Comparison of ENCODE assay signal across 8 mouse cellular contexts in genomic region chr8:11728482-11729295, GRCm38 (mm10). TPM values are rescaled to one million over a fixed set of nuclear protein-coding genes. Genes with fewer than 3 reads are reported as not detected.
DNase-seq lines count a peak whose midpoint lies in the region; ATAC-seq and TF ChIP-seq lines count a peak whose summit lies in the region.

No protein-coding gene starts in this region.

- H3K4me2 ChIP-seq in kidney, postnatal 0 days (ENCODE audit: low read length), result peak overlapping the region; percentile 97
- peak overlapping the region; percentile 70 for H3K4me2 ChIP-seq in liver, postnatal 0 days (ENCODE audit: low read depth, low read length)

- no peak overlapping the region for H3K27ac ChIP-seq in kidney, postnatal 0 days
- H3K27ac ChIP-seq in liver, postnatal 0 days (ENCODE audit: low read depth), result peak overlapping the region; percentile 95
- no peak overlapping the region for H3K27ac ChIP-seq in small intestine, adult 2 months (ENCODE audit: insufficient read depth, low read depth, low read length)

- no peak for TF ChIP-seq CTCF in kidney, postnatal 0 days (IDR thresholded peaks at IDR 0.05; ENCODE audit: low read depth)
- no peak for TF ChIP-seq CTCF in liver, postnatal 0 days (IDR thresholded peaks at IDR 0.05; ENCODE audit: low read depth)
- TF ChIP-seq CTCF in small intestine, adult 2 months (IDR thresholded peaks at IDR 0.05; ENCODE audit: extremely low read depth, insufficient read length, insufficient replicate concordance, low read depth, low read length), result no peak

- DNase-seq in adrenal gland, postnatal 10 days, result peak; percentile 14
- DNase-seq in adrenal gland, adult 18-20 months (ENCODE audit: low spot score in 2 of 2), result no peak
- peak; percentile 64 for DNase-seq in cerebellum, adult 9-11 months
- peak; percentile 35 to 40 for DNase-seq in frontal cortex, postnatal 14 days (ENCODE audit: low spot score in 2 of 2)
- peak; percentile 35 for DNase-seq in kidney, postnatal 0 days (ENCODE audit: low spot score)
- peak; percentile 64 for DNase-seq in liver, postnatal 0 days
- DNase-seq in thymus, adult 18-20 months, result no peak

- H3K4me1 ChIP-seq in kidney, postnatal 0 days (replicated peaks; ENCODE audit: insufficient read depth, low read length), result no peaks in the 10 kb centered on the region
- H3K4me1 ChIP-seq in liver, postnatal 0 days (ENCODE audit: insufficient read depth), result peaks cover 9% of the 10 kb centered on the region; the same call in 1 of the 2 replicates
- H3K4me1 ChIP-seq in small intestine, adult 2 months (ENCODE audit: control insufficient read depth, insufficient read depth, insufficient read length, low read length), result peaks cover 5% of the 10 kb centered on the region

- peak overlapping the region; percentile 59 for H3K4me3 ChIP-seq in kidney, postnatal 0 days (replicated peaks; ENCODE audit: low read depth, low read length)
- peak overlapping the region; percentile 57 for H3K4me3 ChIP-seq in liver, postnatal 0 days (ENCODE audit: low read depth, low read length)
- peak overlapping the region; percentile 58 for H3K4me3 ChIP-seq in small intestine, adult 2 months (ENCODE audit: low read depth, low read length)

- 2% methylated on average over 54 of the region's 61 CpGs for WGBS in kidney, postnatal 0 days
- 5% methylated on average over 53 of the region's 61 CpGs for WGBS in liver, postnatal 0 days (ENCODE audit: insufficient replicate concordance)
- WGBS in small intestine, adult 2 months, result 2% methylated on average over 61 of the region's 61 CpGs

- peaks cover 36% of the 10 kb centered on the region for H3K27me3 ChIP-seq in kidney, postnatal 0 days (ENCODE audit: insufficient read depth, low read length)
- peaks cover 31% of the 10 kb centered on the region for H3K27me3 ChIP-seq in liver, postnatal 0 days (ENCODE audit: insufficient read depth, low read length)
- peaks cover 44% of the 10 kb centered on the region for H3K27me3 ChIP-seq in small intestine, adult 2 months (ENCODE audit: control insufficient read depth, insufficient read depth, low read length)

- no peaks in the 10 kb centered on the region for H3K9me3 ChIP-seq in kidney, postnatal 0 days (replicated peaks; ENCODE audit: low read length)
- H3K9me3 ChIP-seq in liver, postnatal 0 days (ENCODE audit: low read length), result no peaks in the 10 kb centered on the region

- TF ChIP-seq POLR2A in small intestine, adult 2 months (IDR thresholded peaks at IDR 0.05; ENCODE audit: low read depth, low read length), result no peak

- TF ChIP-seq EP300 in liver, postnatal 0 days (IDR thresholded peaks at IDR 0.05; ENCODE audit: low read depth), result no peak

- no peak for ATAC-seq in kidney, postnatal 0 days (replicated peaks; ENCODE audit: low FRiP score, low read depth)
- peak; percentile 76 for ATAC-seq in liver, postnatal 0 days

- H3K9ac ChIP-seq in kidney, postnatal 0 days (ENCODE audit: low read depth, low read length), result peak overlapping the region; percentile 40; the same call in 1 of the 2 replicates
- peak overlapping the region; percentile 76 for H3K9ac ChIP-seq in liver, postnatal 0 days (replicated peaks)

- no peaks in the 10 kb centered on the region for H3K36me3 ChIP-seq in kidney, postnatal 0 days (ENCODE audit: insufficient read depth, low read length)
- H3K36me3 ChIP-seq in liver, postnatal 0 days (replicated peaks; ENCODE audit: insufficient read depth, low read length), result 0 out of 2 replicates have a peak, but pooled peaks cover under 1% of the 10 kb centered on the region
- no peaks in the 10 kb centered on the region for H3K36me3 ChIP-seq in small intestine, adult 2 months (ENCODE audit: control insufficient read depth, insufficient read depth, low read length)

RNA-seq across cellular contexts. Expression of gene Arhgef7, which starts 1.2 kb away (rescaled TPM):
- total RNA-seq in adrenal gland, postnatal 10 days (2021), result 10 to 100 TPM; 53.1 to 70.4 TPM
- total RNA-seq in adrenal gland, adult 18-20 months (2021), result 10 to 100 TPM; 36.6 to 38.3 TPM
- 27.3 and 29.0 TPM in 2 replicates for polyA plus RNA-seq in kidney, postnatal 0 days (2015; fragmentation: Nextera tagmentation; extraction: Ambion mirVana)
- 7.6 and 9.2 TPM in 2 replicates for polyA plus RNA-seq in liver, postnatal 0 days (2015; fragmentation: Nextera tagmentation; extraction: Ambion mirVana)
- 14.8 and 27.4 TPM in 2 replicates for polyA plus RNA-seq in small intestine, adult 2 months (2012; rRNA removed)

RNA-seq across cellular contexts. Expression of gene 1700016D06Rik, which starts 27.8 kb away (rescaled TPM):
- not detected for total RNA-seq in adrenal gland, postnatal 10 days (2021)
- not detected for total RNA-seq in adrenal gland, adult 18-20 months (2021)
- not detected in 2 replicates for polyA plus RNA-seq in kidney, postnatal 0 days (2015; fragmentation: Nextera tagmentation; extraction: Ambion mirVana)
- not detected in 2 replicates for polyA plus RNA-seq in liver, postnatal 0 days (2015; fragmentation: Nextera tagmentation; extraction: Ambion mirVana)
- polyA plus RNA-seq in small intestine, adult 2 months (2012; rRNA removed), result not detected in 2 replicates

Comparison
In these comparisons a context has a peak if more than half of its experiments do, and no peak if none do; other contexts are left out.
1. DNase-seq: peak in adrenal gland, postnatal 10 days (single experiment), cerebellum, adult 9-11 months (single experiment), frontal cortex, postnatal 14 days (2 of 2), kidney, postnatal 0 days (single experiment) and liver, postnatal 0 days (single experiment); none in adrenal gland, adult 18-20 months (0 of 2) and thymus, adult 18-20 months (0 of 2).
2. Peak in every context shown above with its lines, with median percentiles within 50 percentile points of each other: H3K4me3 ChIP-seq.